ENCODE assay signal across 16 mouse cellular contexts in the genomic region with DNA sequence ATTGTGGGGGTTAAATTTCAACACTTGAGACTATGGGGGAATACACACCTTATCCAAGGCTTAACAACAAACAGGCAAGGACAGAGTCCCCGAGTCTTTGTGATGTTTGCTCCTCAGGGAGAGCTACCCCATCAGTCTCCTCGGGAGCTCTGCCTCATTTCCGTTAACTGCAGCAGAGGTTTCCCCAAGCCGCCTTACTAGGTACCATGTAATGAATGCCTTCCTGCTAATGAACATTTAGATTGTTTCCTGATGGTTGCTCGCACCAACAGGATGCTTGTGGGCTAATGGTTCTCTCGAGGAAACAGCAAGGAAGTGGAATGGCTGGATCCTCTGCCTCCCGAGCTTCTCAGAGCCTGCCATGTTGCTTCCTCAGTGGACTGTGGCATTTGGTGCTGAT.
"Had no signal": no experiment of that assay in that cellular context is flagged by ENCODE, and none has a peak within 500 bp of the region (broad histone marks: within the 10 kb centered on the region; RNA-seq: fewer than 3 reads in every experiment).

No protein-coding gene starts in this region.

- H3K36me3 ChIP-seq: kidney, embryonic 15.5 days; limb, embryonic 15.5 days; liver, embryonic 12.5 days; lung, embryonic 15.5 days; midbrain, embryonic 15.5 days; stomach, embryonic 15.5 days had no signal

- H3K9ac ChIP-seq: kidney, embryonic 15.5 days; limb, embryonic 15.5 days; liver, embryonic 12.5 days; lung, embryonic 15.5 days; midbrain, embryonic 15.5 days; stomach, embryonic 15.5 days had no signal

- H3K27me3 ChIP-seq: kidney, embryonic 15.5 days; limb, embryonic 15.5 days; liver, embryonic 12.5 days; lung, embryonic 15.5 days; megakaryocyte, embryonic 14.5 days; midbrain, embryonic 15.5 days; stomach, embryonic 15.5 days had no signal

- H3K4me2 ChIP-seq: kidney, embryonic 15.5 days; limb, embryonic 15.5 days; liver, embryonic 12.5 days; lung, embryonic 15.5 days; midbrain, embryonic 15.5 days; stomach, embryonic 15.5 days had no signal

- H3K4me3 ChIP-seq: kidney, embryonic 15.5 days; limb, embryonic 15.5 days; liver, embryonic 12.5 days; lung, embryonic 15.5 days; megakaryocyte, embryonic 14.5 days; midbrain, embryonic 15.5 days; stomach, embryonic 15.5 days had no signal

- H3K27ac ChIP-seq: kidney, embryonic 15.5 days; limb, embryonic 15.5 days; liver, embryonic 12.5 days; lung, embryonic 15.5 days; macrophage; midbrain, embryonic 15.5 days; stomach, embryonic 15.5 days had no signal

- ATAC-seq: liver, embryonic 12.5 days; midbrain, embryonic 15.5 days had no signal

- H3K4me1 ChIP-seq: kidney, embryonic 15.5 days; limb, embryonic 15.5 days; liver, embryonic 12.5 days; lung, embryonic 15.5 days; megakaryocyte, embryonic 14.5 days; stomach, embryonic 15.5 days had no signal

- H3K9me3 ChIP-seq: kidney, embryonic 15.5 days; limb, embryonic 15.5 days; liver, embryonic 12.5 days; lung, embryonic 15.5 days; midbrain, embryonic 15.5 days; stomach, embryonic 15.5 days had no signal

- DNase-seq: kidney, adult 2 months; kidney, postnatal 14 days; left cerebral cortex, postnatal 4 days; lung, postnatal 14 days; retina, postnatal 1 day; right cerebral cortex, postnatal 14 days; thymus, adult 2 months; thymus, postnatal 25 days had no signal
